Mouse (Mus musculus) kidney, adult 11 months (tissue): ENCODE measurements around the gene Mfap4.

Source experiments
- DNase-seq: peaks from one replicate; pipeline ENCODE4 v3.0.0; 2022

The Mfap4 gene

GRCm38 (mm10) chr11:61519484-61520107 lies 34.4 kb downstream of the Mfap4 start:
- no peak for DNase-seq

- no peak for DNase-seq
These were observed 41.6 kb downstream of the Mfap4 start for GRCm38 (mm10) chr11:61526872-61527271.

GRCm38 (mm10) chr11:61529268-61529713 lies 44.1 kb downstream of the Mfap4 start:
- peak; percentile 63 for DNase-seq

- DNase-seq: peak; percentile 27
These were observed 47.6 kb downstream of the Mfap4 start for GRCm38 (mm10) chr11:61532820-61533219.

- DNase-seq: peak; percentile 74
These were observed 48.3 kb downstream of the Mfap4 start for GRCm38 (mm10) chr11:61533571-61533970.

GRCm38 (mm10) chr11:61535530-61535929 lies 50.3 kb downstream of the Mfap4 start:
- DNase-seq: no peak

GRCm38 (mm10) chr11:61536952-61537351 lies 51.7 kb downstream of the Mfap4 start:
- no peak for DNase-seq

GRCm38 (mm10) chr11:61537362-61537761 lies 52.1 kb downstream of the Mfap4 start:
- no peak for DNase-seq
